Mouse (Mus musculus): ENCODE measurements around the gene Mdh1.

The Mdh1 gene

DNA sequence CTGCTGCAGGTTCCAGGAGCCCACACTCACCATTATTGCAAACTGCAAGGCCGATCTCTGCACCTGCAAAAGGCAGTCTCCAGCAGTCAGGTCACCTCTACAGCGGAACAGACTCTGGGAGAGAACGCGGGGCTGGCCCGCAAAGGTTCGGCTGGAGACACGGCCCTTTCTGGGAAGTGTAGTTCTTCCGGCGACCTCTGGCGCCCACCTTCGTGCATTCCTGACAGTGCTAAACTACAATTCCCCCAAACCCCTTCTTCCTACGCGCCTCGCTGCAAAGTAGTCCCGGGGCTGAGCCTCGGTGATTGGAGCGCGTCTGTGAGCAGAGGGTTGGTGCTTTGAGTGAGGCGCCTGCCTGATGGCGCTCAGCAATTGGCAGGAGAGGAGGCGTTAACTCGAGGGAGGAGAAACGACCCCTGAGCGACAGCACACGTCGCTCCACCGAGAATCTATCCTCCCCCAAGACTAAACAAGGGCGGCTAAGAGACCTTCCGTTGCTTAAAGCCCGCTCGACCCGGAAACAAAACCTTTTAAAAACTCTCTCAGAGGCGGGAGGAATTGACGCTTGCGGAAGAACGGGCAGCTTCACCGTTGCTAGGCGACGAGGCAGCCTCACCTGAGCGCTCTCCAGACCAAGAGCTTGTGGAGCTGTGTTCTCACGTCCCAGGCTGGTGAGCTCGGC lies at the start of gene Mdh1, which contains the start of gene Wdpcp:
Gene Mdh1 (minus strand): TSS at position 668 of the 682 bp plus-strand sequence.
Gene Wdpcp (plus strand): TSS at position 536 of the 682 bp plus-strand sequence.
- DNase-seq (ENCODE audit: low spot score): peak; percentile 81

GRCm38 (mm10) chr11:21615915-21616314 lies 43.7 kb upstream of the Mdh1 start:
- no peak for DNase-seq (ENCODE audit: low spot score)

DNA sequence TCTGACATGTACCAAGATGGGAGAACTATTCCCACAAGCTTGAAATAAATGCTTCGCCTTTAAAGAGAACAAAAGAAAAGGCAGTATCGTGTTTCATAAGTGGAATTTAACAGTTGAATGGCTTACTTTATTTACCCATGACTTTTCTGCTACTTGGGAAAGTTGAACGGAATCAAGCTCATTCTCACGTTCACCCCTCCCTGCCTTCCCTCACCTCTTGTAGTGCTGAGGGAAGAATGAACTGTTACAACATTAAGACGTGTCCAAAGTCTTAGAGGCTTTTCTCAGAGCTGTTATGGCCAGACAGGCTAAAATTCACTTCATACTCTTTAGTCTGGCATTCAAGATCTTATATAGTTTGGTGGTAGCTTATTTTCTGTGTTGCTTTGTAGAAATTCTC lies 30.3 kb upstream of the Mdh1 start:
- DNase-seq (ENCODE audit: low spot score): no peak

GRCm38 (mm10) chr11:21583286-21583685 lies 11.1 kb upstream of the Mdh1 start:
- no peak for DNase-seq (ENCODE audit: low spot score)

GRCm38 (mm10) chr11:21581472-21581871 lies 9.3 kb upstream of the Mdh1 start:
- no peak for DNase-seq (ENCODE audit: low spot score)

DNA sequence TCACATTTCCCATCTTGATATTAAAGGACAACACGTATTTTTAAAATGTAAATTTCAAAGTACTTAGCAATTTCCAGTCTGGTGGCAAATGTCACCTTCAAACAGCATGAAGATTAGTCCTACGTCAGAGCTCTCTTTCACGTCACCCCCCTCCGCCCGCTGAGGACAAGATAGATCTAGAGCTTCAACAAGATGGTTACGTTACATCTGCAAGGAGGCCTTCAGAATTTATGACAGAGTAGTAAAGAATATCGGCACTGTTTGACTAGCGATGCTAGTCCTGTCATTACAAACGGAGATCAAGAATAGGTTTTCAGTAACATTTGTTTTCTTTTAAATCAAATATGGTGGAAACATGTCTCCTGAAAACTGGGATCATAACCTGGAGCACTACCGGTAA lies 1.2 kb downstream of the Mdh1 start:
- DNase-seq (ENCODE audit: low spot score): peak; percentile 51

DNA sequence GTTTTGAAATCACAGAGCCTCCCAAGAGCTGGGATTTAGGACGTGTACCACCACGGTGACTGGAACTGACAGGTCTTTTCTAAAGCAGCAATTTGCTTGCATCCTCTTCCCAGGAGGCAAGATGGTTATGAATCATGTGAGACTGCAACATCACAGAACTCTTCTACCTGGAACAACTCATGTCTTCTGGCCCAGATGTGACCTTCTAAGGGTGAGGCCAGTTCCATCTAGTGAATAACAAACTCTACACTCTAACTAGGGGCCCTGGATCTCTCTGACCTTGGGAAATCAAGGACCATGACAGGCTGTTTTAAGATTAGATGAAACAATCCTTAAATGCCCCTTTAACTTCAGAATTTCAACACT lies 2.1 kb downstream of the Mdh1 start:
- no peak for DNase-seq (ENCODE audit: low spot score)

- DNase-seq (ENCODE audit: low spot score): no peak
Observed at GRCm38 (mm10) chr11:21569456-21570108, 2.6 kb downstream of the Mdh1 start.

GRCm38 (mm10) chr11:21569002-21569401 lies 3.2 kb downstream of the Mdh1 start:
- no peak for DNase-seq (ENCODE audit: low spot score)

- no peak for DNase-seq (ENCODE audit: low spot score)
Observed at GRCm38 (mm10) chr11:21567733-21568132, 4.4 kb downstream of the Mdh1 start.

GRCm38 (mm10) chr11:21566934-21567333 lies 5.2 kb downstream of the Mdh1 start:
- no peak for DNase-seq (ENCODE audit: low spot score)

DNA sequence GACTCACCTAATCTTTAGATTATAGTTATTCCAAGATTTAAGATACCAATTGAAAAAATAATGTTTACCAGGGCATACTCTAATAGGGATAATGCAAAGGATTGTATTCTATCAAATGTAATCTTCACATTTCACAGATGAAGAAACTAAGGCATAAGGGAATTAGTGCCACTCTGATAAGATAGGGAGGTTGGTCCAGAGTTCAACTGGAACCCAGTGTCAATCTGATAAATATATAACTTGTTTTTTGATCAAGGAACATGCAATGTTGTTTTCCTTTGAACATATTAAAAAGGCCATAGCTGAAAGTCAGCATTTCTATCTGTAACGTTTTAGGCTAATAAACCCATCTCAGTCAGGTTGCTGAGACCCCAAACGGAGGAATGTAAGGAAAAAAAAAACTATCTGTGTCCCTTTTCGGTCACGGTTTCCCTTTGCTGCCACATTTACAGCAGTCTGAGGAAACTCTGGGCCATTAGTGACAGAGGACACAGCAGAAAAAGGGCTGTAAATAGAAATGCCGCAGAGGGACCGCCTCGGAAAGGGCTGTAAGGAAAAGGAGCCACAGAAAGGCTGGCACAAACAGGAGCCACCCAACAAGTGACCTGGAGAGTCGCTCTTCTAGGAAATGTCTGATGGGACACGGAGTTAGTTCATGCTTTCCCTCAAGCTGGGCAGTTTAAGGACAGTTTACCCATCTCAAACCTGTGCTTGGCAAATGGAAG lies 7.3 kb downstream of the Mdh1 start:
- DNase-seq (ENCODE audit: low spot score): no peak

GRCm38 (mm10) chr11:21563617-21564325 lies 8.4 kb downstream of the Mdh1 start:
- no peak for DNase-seq (ENCODE audit: low spot score)

- no peak for DNase-seq (ENCODE audit: low spot score)
Observed at GRCm38 (mm10) chr11:21561347-21561746, 10.8 kb downstream of the Mdh1 start.

GRCm38 (mm10) chr11:21559727-21560126 lies 12.4 kb downstream of the Mdh1 start:
- no peak for DNase-seq (ENCODE audit: low spot score)

DNA sequence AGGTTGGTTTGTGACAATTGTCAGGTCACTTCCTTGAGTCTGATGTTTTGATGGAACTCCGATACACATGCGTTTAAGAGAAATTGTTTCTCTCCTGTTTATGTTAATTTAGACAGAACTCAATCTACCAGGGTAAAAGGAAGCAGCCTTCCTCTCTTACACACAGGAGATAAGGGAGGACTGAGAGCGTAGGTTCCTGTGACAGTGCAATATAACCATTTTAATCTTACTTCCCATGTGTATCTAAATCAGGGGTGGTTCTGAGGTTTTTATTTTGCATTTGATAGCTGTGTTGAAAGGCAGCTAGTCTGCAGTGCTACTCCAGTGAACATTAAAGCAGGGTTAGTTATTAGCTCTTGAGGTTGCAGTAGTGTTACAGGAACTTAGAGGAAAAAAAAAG lies 20.1 kb downstream of the Mdh1 start:
- no peak for DNase-seq (ENCODE audit: low spot score)

GRCm38 (mm10) chr11:21550222-21551173 lies 21.7 kb downstream of the Mdh1 start:
- DNase-seq (ENCODE audit: low spot score): no peak

DNA sequence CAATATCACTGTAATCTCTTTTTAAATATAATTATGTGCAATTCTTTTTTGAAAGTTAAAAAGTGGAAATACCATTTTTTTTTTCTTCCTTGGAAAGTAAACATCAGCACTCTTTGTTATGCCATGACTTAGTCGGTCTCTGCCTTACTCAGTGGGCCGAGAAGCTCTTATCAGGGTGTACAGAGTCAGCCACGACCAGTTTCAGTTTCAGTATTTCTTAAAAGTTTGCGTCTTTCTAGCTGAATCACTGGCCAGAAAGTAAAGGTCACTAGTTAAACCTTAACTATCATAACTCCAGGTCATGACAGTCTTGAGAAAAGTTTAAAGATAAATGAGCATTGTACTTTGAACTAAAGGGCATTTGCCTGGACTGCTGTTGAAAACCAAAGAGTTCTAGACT lies 22.4 kb downstream of the Mdh1 start:
- DNase-seq (ENCODE audit: low spot score): peak; percentile 29

DNA sequence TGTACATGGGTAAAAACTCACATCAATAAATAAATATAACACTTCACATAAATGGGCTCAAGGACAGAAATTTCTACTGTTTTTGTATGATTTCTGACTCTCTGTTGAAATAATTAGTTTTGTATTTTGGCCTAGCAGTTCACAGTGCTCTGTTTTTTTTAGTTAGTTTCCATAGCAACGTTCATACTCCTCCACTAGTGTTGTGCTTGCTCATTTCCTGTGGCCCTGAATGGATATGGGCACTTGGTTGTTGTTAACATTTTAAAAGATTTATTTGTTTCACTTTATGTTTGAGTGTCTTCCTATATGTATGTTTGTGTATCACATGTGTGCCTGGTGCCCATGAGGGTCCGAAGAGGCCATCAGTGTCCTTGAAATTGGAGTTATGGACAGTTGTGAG lies 23.1 kb downstream of the Mdh1 start:
- no peak for DNase-seq (ENCODE audit: low spot score)

DNA sequence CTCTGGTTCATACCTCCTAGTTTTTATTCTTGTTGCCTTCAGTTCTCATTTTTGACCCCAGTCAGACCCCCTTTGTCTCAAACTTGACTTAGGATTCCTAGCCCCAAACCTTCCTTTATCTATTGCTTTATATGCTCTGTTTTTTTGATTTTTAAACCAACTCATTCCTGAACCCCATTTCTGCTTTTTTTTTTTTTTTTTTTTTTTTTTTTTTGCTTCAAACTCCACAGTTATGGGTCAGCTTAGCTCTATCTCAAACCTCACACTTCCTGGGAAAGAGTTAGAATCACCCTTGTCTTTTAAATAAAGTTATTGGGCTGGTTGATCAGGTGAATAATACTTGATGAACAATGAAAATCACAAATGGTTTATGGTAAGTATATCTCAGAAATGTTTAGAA lies 24.6 kb downstream of the Mdh1 start:
- DNase-seq (ENCODE audit: low spot score): no peak

DNA sequence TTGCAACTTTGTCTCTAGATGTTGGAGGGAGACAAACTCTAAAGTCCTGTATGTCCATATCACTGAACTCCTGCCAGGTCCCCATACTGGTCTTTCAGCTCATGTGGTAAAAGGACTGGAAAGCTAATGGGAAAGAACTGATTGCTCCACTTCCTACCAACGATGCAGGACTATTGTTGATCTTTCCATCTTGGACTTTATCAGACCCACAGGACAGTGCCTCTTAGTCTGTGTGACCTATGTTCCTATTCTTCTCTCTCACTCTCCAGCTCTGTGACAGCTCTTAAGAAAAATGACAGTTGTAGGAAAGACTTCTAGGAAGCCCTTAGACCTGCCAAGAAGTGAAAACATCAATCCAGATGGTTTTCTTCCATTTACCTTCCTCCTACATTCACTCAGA lies 25.5 kb downstream of the Mdh1 start:
- DNase-seq (ENCODE audit: low spot score): no peak
